Mouse (Mus musculus) inflammation-experienced regulatory T-cells, adult 6 months (primary cell): Measurements from ENCODE around the gene Fzr1. TPM values are rescaled to one million over a fixed set of nuclear protein-coding genes. Genes with fewer than 3 reads are reported as not detected.

Experiments used
- ATAC-seq: one replicate; pipeline ENCODE4 v1.8.0; 2017
- polyA plus RNA-seq, 3 experiments: library from polyadenylated mRNA; unstranded; fragments of 100-300 nt; shearing (Covaris generic); gene quantifications; one replicate each; pipeline ENCODE4 v1.2.1; 2017

Fzr1 gene
- polyA plus RNA-seq, 3 experiments from 2014 or later = 10.7 to 27.1 (median 13.4) TPM

DNA sequence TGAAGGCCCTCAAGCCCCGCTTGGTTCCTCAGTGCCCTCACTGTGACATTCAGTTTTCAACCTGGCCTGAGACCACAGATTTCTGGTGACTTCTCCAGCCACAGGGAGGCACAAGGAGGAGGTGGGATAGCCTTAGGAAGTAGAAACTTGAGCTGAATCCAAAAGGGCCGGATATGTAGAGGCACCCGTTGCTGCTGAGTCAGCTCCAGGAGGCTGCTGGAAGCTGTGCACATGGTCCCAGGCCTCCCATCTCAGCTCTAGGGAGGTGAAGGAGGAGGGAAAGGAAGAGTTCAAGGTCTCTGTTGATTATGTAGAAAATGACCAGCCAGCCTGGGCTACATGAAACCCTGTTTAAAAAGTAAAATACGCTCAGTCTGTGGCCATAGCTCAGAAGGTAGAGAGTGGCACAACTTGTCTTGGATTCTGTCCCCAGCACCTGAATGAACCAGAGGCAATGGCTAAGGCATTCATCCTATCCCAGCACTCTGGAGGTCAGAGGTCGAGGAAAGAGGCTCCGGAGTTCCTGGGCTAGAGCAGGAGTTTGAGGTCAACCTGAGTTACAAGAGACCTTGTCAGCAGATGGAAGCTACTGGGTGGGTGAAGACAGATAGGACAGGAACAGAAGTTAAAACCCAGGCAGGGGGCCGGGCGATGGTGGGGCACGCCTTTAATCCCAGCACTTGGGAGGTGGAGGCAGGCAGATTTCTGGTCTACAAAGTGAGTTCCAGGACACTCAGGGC, 23.4 kb downstream of the Fzr1 start:
- no peak for ATAC-seq

DNA sequence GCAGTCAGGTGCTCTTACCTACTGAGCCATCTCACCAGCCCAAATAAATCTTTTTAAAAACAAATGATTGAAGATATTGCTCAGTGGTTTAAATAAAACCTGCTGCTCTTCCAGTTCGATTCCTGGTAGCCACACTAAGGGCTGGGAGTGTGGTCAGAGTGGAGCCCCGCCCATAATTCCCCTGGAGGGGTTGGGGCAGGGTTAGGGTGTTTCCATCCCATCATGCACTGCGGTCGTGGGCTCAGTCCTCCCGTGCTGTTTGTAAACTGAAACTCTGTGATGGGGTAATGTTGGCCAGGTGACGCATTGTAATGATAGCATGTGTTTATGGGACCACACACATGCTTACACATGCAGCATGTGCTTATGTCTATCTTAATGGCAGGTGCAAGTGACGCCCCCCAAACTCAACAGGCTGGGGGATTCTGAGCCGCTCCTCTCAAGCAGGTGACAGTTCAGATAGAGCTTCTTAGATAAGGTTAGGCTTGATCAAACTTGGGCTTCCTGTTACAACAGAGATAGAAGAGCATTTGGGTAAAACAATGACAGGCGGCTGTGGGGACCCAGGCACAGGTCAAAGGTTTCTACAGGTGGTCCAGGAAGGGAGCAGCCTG, 26.5 kb downstream of the Fzr1 start:
- ATAC-seq = no peak

DNA sequence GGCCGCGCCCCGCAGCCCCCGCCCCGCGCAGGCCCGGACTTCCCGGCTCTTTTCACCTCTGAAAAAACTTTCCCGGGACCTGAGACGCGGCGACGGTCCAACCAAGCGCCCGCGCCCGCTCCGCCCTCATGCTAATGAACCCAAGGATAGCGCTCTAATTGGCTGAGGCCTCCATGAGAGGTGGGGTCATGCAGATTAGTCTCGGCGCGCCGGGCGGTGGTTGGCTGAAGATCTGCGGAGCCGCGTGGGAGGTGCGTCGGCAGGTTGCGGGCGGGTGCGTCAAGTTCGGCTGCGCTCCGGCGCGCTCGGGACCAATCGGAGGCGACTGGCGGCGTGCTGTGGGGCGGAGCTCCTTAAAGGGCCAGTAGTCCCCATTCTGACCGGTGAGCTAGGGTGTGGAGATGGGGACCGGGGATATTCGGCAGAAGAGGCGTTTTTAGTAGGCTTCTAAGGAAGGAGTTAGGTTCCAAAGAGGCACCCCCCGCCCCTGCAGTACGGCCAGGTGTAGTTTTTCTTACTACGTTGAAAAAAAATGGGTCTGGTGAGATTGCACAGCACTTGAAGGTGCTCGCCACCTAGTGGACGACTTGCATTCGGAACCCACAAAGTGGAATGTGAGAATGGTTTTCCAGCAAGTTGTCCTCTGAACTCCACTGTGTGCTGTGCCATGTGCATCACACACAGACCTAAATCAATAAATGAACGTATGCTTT, 27.8 kb downstream of the Fzr1 start, which contains the start of gene Hmg20b:
Gene Hmg20b, minus strand, starts transcription at position 130 of the 713 bp plus-strand sequence.
- peak; percentile 96 for ATAC-seq

DNA sequence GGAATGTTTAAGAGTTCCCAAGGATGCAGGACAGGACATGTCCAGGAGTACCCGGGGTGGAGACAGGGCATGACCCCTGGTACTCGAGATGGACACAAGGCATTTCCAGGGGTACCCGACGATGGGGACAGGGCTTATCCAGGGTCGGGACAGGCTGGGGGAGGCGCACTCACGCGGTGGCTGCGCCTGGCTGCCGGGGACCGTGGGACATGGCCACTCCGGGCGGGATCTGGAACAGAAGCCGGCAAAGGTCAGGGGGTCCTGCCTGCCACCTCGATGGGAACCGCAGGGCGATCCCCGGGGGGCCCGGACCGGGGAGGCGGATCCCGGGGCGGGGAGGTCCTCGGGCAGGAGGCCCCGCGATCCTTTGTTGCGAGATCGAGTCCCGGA, 28.4 kb downstream of the Fzr1 start:
- ATAC-seq = no peak

DNA sequence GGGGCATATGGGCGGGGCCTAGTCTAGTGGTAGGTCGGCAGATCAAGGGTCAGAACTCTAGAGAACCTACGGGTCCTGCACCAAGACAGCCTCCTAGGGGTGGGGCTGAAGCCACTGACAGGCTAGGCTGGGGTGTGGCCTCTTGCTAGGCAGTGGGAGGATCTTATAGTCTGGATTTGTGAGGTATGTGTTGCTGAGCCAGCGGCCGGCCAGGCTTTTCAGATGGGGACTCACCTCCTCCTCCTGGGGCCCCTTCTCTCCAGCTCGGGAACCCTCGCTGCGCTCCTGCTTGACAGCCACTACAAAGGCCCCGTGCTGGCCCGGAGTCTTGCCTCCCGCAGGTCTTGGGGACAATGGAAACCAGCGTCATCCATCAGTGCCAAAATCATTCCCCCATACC, 29.2 kb downstream of the Fzr1 start:
- no peak for ATAC-seq

DNA sequence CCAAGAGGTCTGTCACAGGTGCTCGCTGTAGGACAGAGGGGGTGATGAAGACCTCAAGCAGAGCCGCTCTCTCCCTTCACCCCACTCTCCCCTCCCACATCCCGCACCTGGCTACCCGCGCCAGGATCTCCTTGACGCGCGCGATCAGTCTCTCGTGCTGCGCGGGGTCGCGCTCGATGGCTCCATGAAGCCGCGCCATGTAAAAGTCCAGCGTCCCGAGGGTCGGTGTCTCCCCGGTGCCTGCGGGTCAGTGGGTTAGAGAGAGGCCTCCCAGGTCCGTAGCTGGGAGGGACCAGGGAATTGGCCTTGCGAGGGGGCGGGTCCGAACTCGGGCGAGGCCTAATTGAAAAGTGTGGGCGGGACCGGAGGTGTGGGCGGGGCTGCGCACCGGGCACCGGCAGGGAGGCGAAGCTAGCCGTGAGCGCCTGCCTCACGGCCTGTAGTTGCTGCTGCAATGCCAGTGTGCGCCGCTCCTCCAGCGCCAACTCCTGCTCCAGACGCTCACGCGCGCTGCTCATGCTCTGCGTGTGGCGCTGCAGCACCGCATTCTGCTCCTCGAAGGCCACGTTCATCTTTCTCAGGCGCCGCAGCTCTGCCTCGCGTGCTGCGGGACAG, 31.8 kb downstream of the Fzr1 start:
- no peak for ATAC-seq

DNA sequence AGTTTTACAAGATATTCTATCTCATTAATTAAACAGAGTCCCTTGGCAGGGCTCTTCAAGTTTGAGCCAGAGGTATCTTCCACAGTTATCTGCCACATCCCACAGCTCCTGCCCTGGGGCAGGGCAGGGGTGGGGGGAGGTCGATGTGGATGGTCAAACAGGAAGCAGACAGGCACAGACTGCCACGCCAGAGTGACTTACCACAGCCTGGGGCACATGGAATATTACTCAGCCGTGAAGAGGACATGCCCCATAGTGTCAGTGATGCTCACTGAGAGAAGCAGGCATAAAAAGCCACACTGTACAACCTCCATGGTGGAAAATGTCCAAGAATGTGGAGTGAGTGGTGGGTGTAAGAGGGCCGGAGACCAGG, 33.2 kb downstream of the Fzr1 start:
- no peak for ATAC-seq

DNA sequence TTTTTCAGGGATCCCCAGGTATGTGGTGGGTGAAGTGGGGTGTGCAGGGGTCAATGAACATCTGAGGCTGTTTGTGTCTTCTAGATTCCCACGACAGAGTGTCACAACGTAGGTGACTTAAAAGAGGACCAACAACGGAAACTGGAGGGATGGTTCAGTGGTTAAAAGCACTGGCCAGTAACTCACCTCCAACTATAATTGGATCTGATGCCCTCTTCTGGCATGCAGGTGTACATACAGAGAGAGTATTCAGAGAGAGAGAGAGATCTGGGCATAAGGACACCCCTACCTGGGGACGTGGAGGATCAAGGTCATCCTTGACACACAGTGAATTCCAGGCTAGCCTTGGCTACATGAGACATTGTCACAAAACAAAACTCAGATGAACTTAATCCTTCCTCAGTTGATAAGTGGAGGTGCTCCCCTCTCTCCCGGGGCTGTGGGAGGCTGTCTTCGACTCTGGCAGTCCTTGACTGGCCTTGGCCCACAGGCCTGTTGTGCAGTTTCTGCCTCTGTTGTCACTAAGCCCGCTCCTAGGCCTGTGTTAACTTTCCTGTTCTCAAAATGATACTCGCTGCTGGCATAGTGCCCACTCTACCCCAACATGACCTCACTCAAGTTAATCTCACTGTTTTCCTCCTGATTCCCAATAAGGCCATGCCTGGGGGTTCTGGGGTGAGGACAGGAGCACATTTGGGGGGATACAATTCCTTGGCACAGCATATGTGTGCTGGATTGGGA, 33.7 kb downstream of the Fzr1 start:
- peak; percentile 41 for ATAC-seq

DNA sequence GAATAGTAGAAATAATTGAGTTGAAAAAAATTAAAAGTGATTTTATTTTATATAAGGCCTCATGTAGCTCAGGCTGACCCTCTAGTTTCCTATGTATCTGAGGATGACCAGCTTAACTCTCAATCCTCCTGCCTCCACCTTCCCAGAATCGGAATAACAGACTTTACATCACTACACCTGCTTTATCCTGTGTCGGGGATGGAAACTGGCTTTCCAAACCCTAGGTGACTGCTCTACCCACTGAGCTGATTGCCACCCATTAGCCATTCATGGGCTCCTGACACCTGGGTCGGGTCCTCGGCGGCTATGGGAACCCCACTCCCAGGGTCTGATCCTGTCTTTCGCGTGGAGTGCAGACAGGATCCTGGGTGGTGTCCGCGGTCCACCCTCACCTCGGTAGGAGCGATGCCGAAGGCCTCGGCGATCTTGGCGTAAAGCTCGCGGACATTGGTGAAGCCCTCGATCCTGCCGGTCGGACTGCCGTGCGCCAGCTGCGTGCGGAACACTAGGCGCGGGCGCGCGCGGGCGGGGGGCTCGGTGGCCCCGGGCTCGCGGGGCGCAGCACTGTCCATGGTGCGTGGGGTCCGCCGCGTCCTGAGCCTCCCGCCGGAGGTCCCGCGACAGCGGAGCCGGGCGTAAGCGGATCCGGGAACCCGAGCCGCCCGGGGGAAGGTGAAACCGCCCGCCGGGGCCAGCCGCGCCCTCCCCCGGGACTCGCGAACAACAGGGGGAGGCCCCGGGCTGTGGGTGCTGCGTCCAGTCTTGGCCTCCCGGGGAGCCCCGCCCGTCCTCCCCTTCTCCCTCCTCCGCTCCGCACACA, 35.4 kb downstream of the Fzr1 start, which contains the start of gene Gipc3:
Gene Gipc3, minus strand, starts transcription at position 581 of the 820 bp plus-strand sequence.
- peak; percentile 33 for ATAC-seq

DNA sequence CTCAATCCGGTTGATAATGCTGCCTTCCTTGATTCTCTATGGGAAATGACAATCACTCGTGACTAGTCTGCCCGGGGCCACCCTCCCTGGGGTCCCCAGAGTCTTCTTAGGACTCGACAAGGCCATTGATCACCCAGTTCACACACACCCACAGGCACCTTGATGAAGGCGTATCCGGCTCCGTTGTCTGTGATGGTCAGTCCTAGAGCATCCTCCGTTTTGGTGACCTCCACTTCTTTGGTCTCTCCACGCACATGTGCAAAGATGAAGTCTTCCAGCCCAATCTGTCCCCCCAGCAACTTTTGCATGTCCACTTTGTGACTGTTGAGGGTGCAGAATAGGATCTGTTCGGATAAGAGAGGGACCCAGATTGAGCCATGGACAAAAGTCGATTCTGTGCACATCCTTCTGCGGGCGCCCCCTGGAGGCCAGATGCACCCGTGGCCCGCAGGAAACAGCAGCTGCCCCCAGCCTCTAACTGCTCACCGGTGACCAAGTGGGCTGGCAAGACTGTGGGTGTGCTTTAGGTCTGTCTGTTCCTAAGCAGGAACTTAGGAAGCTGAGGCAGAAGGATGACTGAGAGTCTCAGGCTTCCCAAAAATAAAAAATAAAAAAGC, 36.9 kb downstream of the Fzr1 start:
- ATAC-seq = peak; percentile 49

DNA sequence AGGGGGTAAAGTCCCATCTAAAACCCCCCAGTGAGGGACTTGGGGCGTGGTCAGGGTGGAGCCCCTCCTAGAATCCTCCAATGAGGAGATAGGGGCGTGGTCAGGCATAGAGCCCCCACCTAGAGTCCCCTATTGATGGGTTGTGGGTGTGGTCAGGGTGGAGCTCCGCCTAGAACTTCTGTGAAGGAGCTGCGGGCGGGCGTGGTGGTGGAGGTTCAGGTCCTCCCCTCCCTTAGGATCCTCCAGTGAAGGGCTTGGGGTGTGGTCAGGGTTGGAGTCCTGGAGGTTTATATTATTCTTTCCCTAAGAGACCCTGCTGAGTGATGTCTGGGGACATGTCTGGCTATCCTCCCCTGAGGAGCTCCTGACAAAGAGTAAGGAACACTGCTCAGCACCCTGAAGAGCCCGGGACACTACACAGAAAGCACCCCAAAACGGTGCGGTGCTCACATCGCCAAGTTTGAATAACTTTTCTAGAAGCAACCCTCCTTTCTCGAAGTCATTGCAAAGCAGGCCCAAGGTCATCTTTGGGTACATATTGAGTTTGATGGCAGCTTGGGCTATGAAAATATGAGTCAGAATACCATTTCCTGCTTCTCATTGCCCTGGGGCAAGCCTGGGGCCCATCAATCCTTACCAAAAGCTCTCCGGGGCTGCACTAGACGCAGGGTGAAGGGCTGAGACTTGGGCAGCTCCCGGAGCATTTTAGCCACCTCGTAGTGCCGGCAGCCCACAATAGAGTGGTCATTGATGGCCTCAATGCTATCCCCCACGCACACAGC, 37.6 kb downstream of the Fzr1 start:
- no peak for ATAC-seq

DNA sequence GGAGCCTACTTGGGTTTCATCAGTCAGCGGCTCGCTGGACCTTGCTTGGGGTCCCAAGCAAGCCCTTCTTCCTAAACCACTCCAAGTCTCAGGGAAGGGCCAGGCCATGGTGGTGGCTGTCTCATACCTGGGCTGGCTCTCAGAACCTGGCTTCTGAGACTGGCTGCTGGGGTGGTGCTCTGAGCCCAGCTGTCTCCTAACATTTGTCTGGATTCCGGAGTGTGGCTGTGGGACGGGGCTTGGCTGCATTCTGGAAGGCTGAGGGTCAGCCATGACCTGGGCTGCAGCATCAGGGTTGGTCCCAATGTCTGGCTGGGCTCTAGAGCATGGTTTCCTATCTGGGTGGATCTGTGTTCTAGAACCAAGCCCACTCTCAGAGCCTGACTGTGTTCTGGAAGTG, 41.8 kb downstream of the Fzr1 start:
- ATAC-seq = no peak

DNA sequence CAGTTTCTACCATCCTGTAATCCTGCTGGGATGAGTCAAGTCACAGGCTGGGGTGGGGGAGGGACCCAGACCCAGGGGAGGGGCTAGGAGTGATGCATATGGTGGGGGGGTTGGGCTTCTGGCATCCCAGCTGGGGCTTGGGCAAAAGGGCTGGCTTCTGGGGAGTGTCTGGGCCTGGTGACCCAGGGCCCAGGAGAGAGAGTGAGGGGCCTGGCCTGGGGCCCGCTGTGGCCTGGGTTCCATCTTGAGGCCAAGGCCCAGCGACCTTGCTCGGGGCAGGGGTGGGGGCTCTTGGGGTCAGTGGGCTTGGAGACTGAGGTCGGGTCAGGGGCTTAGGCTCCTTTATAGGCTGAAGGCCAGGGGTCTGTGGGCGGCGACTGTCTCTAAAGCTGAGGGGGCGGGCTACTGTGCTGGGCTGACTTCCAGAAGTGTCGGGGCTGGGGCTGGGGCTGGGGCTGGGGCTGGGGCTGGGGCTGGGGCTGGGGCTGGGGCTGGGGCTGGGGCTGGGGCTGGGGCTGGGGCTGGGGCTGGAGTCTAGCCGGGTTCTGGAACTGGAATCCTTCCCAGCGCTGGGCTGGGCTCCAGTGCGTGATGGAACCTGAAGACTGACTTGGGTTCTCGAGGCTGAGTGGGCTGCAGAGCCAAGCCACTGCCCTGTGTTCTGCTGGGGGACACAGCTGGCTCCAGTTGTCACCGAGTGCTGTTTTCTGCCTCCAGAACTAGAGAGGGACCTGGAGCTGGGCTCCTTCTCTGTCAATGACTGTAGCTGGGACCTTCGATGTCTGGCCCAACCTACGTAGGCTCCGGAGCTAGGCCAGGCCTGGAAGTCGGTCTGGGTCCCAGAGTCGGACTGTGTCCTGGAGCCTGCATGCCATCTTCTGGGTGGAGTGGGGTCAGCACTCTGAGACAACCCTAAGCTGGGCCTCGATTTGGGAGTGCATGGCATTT, 42.6 kb downstream of the Fzr1 start:
- no peak for ATAC-seq

DNA sequence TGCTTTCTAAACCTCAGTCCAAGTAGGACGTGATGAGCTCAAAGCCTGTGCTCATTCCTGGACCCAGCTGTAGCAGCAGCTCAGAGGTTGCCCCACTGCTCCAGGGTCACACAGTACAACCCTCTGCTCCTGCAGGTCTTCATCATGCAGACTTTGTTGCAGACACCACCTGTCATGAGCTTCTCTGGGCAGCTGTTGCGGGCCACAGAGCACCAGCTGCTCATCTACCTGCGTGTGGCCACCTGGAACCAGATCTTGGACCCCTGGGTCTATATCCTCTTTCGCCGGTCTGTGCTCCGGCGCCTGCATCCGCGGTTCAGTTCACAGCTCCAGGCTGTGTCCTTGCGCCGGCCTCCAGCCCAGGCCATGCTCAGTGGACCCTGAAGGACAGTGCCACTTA, 44.0 kb downstream of the Fzr1 start:
- ATAC-seq = no peak

DNA sequence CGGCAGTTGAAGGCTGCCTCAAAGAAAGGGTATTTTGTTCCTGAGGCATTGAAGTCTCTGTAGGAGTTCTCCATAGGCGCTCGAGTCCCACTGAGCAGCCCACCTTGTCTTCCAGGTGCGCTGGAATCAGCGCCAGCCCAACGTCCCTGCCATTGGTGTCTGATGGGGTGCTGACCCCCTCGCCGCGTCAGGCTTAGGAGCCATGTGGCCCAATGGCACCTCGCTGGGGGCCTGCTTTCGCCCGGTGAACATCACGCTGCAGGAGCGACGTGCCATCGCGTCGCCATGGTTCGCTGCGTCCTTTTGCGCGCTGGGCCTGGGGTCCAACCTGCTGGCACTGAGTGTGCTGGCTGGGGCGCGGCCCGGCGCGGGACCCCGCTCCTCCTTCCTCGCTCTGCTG, 46.0 kb downstream of the Fzr1 start:
- ATAC-seq = no peak

DNA sequence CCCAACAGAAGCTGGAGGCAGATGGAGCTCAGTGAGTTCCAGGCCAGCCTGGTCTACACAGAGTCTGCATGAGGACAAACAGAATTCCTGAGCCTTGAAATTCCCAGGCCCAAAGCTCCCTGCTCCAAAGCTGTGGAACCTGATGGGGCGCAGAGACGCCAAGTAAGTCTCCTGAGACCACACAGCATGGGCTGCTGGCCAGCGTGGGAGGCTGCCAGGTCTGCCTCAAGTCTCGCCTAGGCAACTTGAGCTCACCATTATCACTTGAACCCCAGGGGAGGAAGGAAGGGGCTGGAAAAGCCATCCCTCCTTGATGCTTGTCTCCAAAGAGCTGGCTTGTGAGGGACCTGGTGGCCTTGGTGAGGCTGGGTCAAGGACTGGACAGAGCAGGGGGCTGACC, 48.3 kb downstream of the Fzr1 start:
- ATAC-seq = no peak

DNA sequence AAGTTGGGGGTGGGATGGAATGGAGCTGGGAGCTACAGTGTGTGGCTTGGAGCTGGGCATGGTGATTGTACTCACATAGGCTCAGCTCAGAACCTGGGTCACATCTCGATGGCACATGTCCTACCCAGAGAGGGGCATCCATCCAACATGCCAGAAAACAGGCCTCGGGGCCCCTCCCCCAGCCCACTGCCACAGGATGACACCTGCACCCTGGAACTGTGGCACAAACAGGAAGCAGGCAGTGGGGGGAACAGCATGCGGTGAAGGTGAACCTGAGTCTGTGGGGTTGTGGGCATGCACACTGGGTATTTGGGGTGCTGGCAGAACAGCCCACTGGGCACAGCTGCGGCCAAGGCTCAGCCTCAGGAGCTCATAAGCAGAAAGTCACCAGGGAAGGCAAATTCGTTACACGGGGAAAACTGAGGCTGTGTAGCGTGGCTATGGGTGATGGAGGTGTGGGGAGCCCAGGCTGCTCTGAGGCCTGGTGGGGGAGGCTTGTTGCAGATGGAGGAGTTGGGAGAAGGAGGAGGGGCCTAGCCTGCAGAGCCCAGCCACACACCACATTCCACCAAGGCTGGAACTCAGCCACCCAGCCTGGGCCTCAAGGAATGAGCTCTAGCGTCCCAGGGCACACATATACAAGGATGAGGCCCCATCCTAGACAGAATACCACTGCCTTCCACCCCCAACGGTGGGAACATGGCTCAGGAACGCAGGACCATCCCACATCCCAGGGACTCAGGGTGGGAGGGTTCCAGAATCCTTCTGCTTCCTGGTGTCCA, 48.9 kb downstream of the Fzr1 start:
- ATAC-seq = peak; percentile 79

DNA sequence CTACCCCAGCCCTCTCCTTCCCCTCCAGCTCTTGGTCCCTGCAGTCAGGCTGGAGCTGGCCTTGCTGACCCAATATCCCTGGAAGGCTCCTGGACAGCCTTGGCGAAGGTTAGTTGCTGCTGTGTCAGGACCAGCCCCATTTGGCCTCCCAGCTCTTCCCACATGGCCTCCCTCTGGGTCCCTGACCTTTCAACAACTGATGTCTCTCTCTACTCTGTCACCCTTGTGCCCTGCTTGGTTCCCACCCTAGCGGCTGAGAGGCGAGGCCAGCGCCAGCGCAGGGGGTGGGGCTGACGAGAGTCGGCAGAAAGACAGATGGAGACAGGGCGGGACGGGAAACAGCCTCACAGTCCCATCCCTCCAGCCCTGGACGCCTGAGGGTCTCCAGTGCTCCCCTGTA, 49.9 kb downstream of the Fzr1 start, which contains the start of gene Tbxa2r:
Gene Tbxa2r, plus strand, starts transcription at position 346 of the 400 bp plus-strand sequence.
- ATAC-seq = peak; percentile 66
